Mouse (Mus musculus) olfactory bulb, adult 2 months (tissue): Measurements from ENCODE around the gene Eomes. TPM values are rescaled to one million over a fixed set of nuclear protein-coding genes. Genes with fewer than 3 reads are reported as not detected.

Experiments used
- H3K27ac ChIP-seq: fragments of 200-500 bp; 2 replicates; pipeline ENCODE4 v1.5.1; 2012; ENCODE audit warnings: low read depth, low read length; ENCODE audit not compliant: insufficient read depth
- H3K4me1 ChIP-seq: fragments of 200-500 bp; 2 replicates; pipeline ENCODE4 v1.6.1; 2012; ENCODE audit warnings: low read length; ENCODE audit not compliant: control insufficient read depth, insufficient read depth
- H3K4me3 ChIP-seq: fragments of 200-500 bp; 2 replicates; pipeline ENCODE4 v1.5.1; 2012; ENCODE audit warnings: mild to moderate bottlenecking, low read depth, low read length, moderate library complexity; ENCODE audit not compliant: insufficient read depth
- CTCF ChIP-seq: fragments of 200-500 bp; IDR thresholded peaks from 2 replicates; pipeline ENCODE4 v1.5.1; 2012; ENCODE audit warnings: low read depth, mild to moderate bottlenecking, low read length, moderate library complexity; ENCODE audit not compliant: insufficient read depth
- POLR2A ChIP-seq: fragments of 200-500 bp; IDR thresholded peaks from 2 replicates; pipeline ENCODE4 v1.6.1; 2012; ENCODE audit warnings: mild to moderate bottlenecking, low read depth, low read length, moderate library complexity; ENCODE audit not compliant: insufficient read depth
- WGBS: fragments of 180-500 bp; shearing (Covaris S2); methylation state at CpG from one replicate; pipeline ENCODE4 v1.1.7; 2018; 5-methylcytosine and 5-hydroxymethylcytosine counted together
- polyA plus RNA-seq: library from polyadenylated mRNA; stranded (reverse); fragments of >200 nt; gene quantifications from 2 replicates; pipeline ENCODE4 v1.2.4, GENCODE M21; 2012; ENCODE audit warnings: low replicate concordance; ENCODE audit not compliant: missing spikeins, insufficient read depth, insufficient read length

Eomes gene
- polyA plus RNA-seq, 1 experiment, result not detected

DNA sequence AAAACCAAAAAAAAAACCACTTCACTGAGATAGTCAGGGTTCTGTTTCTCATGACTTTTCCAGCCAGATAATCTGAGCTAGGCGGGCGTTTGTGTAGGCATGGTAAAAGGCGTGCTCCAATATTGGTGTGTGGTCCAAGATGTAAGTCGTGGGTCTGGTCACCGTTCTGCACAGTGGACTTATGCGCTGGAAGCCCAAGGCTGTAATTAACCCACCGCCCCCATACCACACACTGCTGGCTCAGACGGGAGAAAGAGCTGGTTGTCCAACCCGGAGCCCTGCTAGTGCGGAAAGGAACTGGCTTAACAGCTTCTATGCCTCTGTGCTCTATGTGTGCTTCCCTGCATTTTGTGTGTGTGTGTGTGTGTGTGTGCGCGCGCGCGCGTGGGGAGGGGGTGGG is 8.7 kb upstream of the Eomes start:
- no peaks in the 10 kb centered on the region for H3K4me1 ChIP-seq
- WGBS, result 15% methylated on average over 16 of the region's 16 CpGs
- no peak overlapping the region for H3K4me3 ChIP-seq
- TF ChIP-seq CTCF (no peak), POLR2A (no peak)
- no peak overlapping the region for H3K27ac ChIP-seq

DNA sequence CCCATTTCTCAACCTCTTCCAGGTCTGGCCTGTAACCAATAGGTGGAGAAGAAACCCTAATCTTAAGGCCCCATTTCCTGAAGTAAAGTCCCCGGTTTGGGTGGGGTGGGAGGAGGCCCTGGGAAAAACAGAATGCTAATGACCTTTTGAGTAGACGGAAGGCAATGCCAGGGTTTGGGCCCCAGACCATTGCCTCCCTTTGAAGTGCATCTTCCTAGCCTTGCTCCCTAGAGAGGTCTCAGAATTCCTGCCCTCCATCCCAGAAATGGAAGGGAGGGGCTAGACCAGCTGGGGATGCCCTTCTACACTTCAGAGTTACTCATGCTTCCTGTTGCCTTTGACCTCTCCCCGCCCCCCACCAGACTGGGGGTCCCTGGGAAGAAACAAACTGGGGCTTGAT is 6.7 kb upstream of the Eomes start:
- H3K4me3 ChIP-seq, result no peak overlapping the region
- no peak overlapping the region for H3K27ac ChIP-seq
- 50% methylated on average over 3 of the region's 3 CpGs for WGBS
- no peaks in the 10 kb centered on the region for H3K4me1 ChIP-seq
- no peak for TF ChIP-seq POLR2A
- no peak for TF ChIP-seq CTCF

DNA sequence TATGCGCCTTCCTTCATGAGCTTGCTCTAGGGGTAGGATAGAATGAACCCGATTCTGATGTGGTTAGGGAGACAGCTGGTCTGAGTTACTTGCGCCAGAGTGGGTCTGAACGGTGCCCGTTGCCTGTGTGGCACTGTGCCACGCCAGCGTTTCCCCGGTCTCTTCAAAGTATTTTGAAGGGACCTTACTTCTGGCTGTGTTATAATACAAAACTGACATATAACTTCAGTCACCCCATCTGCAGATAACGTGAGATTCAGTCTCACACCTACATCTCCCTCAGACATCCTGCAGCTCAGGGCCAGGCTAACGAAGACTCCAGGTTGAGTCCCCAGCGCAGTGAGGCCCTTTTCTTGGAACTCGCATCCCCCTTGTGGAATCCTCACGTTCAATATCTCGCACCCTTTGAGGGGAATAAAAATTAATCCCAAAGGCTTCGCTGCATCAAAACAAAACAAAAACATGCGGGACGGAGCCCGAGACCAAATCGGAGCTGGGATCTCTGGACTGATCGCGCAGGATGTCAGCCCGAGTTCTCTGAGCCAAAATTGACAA is 1.7 kb upstream of the Eomes start:
- Histone ChIP-seq H3K4me3 (no peak overlapping the region), H3K4me1 (peaks cover 26% of the 10 kb centered on the region), H3K27ac (no peak overlapping the region)
- TF ChIP-seq CTCF, result no peak
- TF ChIP-seq POLR2A, result no peak
- WGBS, result 5% methylated on average over 22 of the region's 22 CpGs

DNA sequence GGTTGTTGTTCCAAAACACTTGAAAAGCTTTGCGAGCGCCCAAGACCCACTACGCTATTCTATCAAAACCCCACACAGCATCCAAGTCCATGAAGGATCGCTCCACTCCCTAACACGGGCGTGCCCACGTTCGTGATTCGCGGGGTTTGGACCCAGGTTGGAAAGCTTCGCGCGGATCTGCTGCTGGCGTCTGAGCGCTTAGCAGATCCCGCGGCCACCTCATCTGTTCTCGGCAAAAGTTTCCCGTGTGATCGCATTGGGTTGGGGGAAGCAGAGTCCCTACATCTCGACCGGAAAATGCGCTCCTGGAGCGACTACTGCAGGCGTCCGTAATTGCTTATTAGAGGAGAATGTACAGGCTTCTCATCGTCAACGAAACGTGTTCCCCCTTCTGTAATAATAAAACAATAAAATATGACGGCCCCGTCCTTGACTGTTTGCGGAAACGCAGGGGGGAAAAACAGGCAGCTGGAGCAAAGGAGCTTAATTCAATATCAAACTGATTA is 1.2 kb upstream of the Eomes start:
- WGBS, result under 1% methylated on average over 33 of the region's 33 CpGs
- H3K4me3 ChIP-seq, result no peak overlapping the region
- H3K4me1 ChIP-seq, result peaks cover 26% of the 10 kb centered on the region
- TF ChIP-seq POLR2A (no peak), CTCF (no peak)
- no peak overlapping the region for H3K27ac ChIP-seq

DNA sequence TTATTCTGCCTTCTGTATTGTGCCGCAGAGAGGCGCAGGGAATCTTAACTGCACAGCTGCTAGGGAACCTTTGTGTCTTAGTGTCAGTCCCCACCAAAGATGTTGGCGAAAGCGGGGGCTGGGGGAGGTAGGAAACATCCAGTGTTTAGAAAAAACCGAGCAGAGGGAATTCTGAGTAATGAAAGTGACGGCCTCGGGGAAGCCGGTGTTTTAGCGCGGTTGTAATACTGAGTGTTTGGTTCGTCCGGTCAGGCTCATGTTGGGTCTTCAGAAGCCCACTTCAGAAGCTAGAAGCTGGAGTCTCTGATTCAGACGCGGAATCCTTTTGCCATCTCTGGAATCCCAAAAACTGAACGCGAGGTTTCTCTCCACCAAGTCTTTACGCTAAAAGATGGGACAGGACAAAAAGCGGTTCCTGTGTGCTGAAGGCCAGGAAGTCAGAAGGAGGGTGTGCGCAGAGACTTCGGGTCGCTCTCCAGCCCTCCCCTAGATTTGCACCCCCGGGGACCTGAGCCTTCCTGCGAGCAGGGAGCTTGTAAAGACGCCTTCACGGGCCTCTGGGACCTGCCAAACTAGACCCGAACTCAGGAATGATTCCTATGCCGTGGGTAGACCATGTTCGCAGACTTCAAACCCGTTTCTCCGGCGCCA is 606 bp upstream of the Eomes start:
- no peak overlapping the region for H3K27ac ChIP-seq
- peaks cover 26% of the 10 kb centered on the region for H3K4me1 ChIP-seq
- 2% methylated on average over 31 of the region's 31 CpGs for WGBS
- no peak for TF ChIP-seq CTCF
- no peak for TF ChIP-seq POLR2A
- H3K4me3 ChIP-seq, result peak overlapping the region; percentile 33; the same call in 1 of the 2 replicates

DNA sequence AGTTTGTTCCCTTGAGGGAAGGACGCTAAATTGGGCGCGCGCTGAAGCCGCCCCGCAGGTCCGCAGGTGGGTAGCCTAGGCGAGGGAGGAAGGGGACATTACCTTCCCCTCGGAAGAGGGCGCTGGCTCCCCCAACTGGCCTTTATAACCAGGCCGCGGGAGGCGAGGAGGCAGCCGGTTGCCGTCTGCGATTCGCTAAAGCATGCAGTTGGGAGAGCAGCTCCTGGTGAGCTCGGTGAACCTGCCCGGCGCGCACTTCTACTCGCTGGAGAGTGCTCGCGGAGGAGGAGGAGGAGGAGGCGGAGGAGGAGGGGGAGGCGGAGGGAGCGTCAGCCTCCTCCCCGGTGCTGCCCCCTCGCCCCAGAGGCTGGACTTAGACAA is 436 bp downstream of the Eomes start:
- WGBS, result 2% methylated on average over 29 of the region's 29 CpGs
- Histone ChIP-seq H3K4me1 (peaks cover 26% of the 10 kb centered on the region), H3K4me3 (peak overlapping the region; percentile 29), H3K27ac (no peak overlapping the region)
- TF ChIP-seq CTCF, result no peak

DNA sequence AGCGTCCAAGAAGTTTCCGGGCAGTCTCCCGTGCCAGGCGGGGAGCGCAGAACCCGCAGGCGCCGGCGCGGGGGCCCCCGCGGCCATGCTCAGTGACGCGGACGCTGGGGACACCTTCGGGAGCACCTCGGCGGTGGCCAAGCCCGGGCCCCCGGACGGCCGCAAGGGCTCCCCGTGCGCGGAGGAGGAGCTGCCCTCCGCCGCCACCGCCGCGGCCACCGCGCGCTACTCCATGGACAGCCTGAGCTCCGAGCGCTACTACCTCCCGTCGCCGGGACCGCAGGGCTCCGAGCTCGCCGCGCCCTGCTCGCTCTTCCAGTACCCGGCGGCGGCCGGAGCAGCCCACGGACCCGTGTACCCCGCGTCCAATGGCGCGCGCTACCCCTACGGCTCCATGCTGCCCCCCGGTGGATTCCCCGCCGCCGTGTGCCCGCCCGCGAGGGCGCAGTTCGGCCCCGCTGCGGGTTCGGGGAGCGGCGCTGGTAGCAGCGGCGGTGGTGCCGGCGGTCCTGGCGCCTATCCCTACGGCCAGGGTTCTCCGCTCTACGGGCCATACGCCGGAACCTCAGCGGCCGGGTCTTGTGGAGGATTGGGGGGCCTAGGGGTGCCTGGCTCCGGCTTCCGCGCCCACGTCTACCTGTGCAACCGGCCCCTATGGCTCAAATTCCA is 961 bp downstream of the Eomes start:
- no peak overlapping the region for H3K27ac ChIP-seq

DNA sequence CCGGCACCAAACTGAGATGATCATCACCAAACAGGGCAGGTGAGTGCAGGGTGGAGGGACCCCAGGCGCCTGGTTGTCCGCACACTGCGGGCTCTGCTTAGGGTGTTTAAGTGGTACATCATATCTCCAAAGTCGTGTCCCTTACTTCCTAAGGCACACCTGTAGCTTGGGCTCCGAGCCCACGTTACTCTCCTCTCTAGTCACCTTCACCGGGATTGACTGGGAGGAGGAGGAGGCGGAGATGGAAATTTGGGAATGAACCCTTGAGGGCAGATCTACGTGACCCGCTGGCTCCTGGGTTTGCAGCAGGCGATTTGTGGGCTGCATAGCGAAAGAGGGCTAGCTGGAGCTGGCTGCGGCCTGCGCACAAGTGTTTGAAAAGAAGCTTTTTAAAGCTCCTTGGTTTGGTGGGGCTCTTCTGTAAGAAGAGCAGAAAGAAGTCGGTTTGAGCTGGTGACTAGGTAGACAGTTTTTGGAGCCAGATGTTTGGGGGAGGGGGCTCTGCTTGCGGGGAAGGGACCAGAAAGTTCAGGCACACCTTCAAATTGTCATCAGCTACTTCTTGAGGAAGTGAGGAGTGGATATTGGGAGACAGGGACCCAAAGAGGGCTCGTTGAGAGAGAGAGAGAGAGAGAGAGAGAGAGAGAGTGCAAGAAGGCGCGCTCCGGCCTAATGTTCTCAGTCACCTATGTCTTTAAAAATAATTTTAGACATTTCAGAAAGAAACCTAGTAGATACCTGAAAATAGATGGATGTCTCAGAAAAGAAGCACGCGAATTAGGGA is 1.7 kb downstream of the Eomes start:
- Histone ChIP-seq H3K27ac (no peak overlapping the region), H3K4me1 (peaks cover 26% of the 10 kb centered on the region), H3K4me3 (peak overlapping the region; percentile 29)
- 34% methylated on average over 23 of the region's 23 CpGs for WGBS
- no peak for TF ChIP-seq CTCF
- TF ChIP-seq POLR2A, result no peak

More for the DNA sequence above, 961 bp downstream of the Eomes start:
- Histone ChIP-seq H3K4me1 (peaks cover 26% of the 10 kb centered on the region), H3K4me3 (peak overlapping the region; percentile 29)
- 2% methylated on average over 80 of the region's 87 CpGs for WGBS
- TF ChIP-seq CTCF (no peak), POLR2A (no peak)
